Mouse (Mus musculus): ENCODE data around the gene Cfap74. TPM values are rescaled to one million over a fixed set of nuclear protein-coding genes. Genes with fewer than 3 reads are reported as not detected.

Gene Cfap74
- total and polyA plus RNA-seq, 3 experiments: 0.26 to 0.78 (median 0.32) TPM

- Histone ChIP-seq H3K36me3 (ENCODE audit: control insufficient read depth, insufficient read depth, low read length) (no peaks in the 10 kb centered on the region), H3K4me1 (ENCODE audit: control insufficient read depth, insufficient read depth, low read length) (no peaks in the 10 kb centered on the region), H3K79me2 (replicated peaks; ENCODE audit: control insufficient read depth, insufficient read depth, low read length) (no peaks in the 10 kb centered on the region), H3K27me3 (ENCODE audit: control insufficient read depth, insufficient read depth, low read length) (no peaks in the 10 kb centered on the region), H3K4me3 (no peak overlapping the region), H3K9ac (ENCODE audit: low read depth, low read length) (no peak overlapping the region), H3K27ac (no peak overlapping the region)
- intact Hi-C loops (cut with DNase I): no loop called here
- DNase-seq: no peak
- TF ChIP-seq CTCF (IDR thresholded peaks at IDR 0.05): no peak
- no peak for TF ChIP-seq POLR2A (IDR thresholded peaks at IDR 0.05; ENCODE audit: insufficient read depth, low read depth, low read length)
- TF ChIP-seq EP300 (IDR thresholded peaks at IDR 0.05; ENCODE audit: insufficient read depth, low read depth, low read length): no peak
- 64% methylated on average over 7 of the region's 7 CpGs for WGBS
These were observed 27.0 kb upstream of the Cfap74 start for GRCm38 (mm10) chr4:155381974-155382373.

DNA sequence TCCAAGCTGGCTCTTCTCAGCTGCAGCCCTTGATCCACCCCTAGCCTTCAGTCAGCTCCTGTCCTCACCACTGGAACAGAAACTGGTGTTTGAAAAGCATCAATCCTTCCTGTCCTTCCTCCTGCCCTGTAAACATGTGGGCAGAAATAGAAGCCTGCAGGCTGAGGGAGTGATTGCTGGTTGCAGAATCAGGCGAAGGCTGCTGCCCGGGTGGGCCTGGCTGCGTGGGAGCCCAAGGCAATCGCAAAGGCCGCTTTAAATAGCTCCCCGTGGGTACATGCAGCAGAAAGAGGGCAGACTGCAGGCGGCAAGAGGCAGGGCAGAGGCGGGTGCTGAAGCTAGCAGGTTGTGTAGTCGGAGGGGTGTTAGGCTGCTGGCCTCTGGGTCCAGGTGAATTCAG is 26.2 kb upstream of the Cfap74 start:
- TF ChIP-seq CTCF (IDR thresholded peaks at IDR 0.05) (no peak), EP300 (IDR thresholded peaks at IDR 0.05; ENCODE audit: insufficient read depth, low read depth, low read length) (no peak), POLR2A (IDR thresholded peaks at IDR 0.05; ENCODE audit: insufficient read depth, low read depth, low read length) (no peak)
- Histone ChIP-seq H3K79me2 (replicated peaks; ENCODE audit: control insufficient read depth, insufficient read depth, low read length) (no peaks in the 10 kb centered on the region), H3K4me1 (ENCODE audit: control insufficient read depth, insufficient read depth, low read length) (no peaks in the 10 kb centered on the region), H3K9ac (ENCODE audit: low read depth, low read length) (no peak overlapping the region), H3K36me3 (ENCODE audit: control insufficient read depth, insufficient read depth, low read length) (no peaks in the 10 kb centered on the region), H3K4me3 (no peak overlapping the region), H3K27ac (no peak overlapping the region), H3K27me3 (ENCODE audit: control insufficient read depth, insufficient read depth, low read length) (no peaks in the 10 kb centered on the region)
- DNase-seq: no peak
- WGBS: 26% methylated on average over 9 of the region's 9 CpGs
- intact Hi-C loops (cut with DNase I): no loop called here

GRCm38 (mm10) chr4:155383326-155383725 is 25.7 kb upstream of the Cfap74 start:
- H3K4me1 ChIP-seq (ENCODE audit: control insufficient read depth, insufficient read depth, low read length): no peaks in the 10 kb centered on the region
- no peaks in the 10 kb centered on the region for H3K36me3 ChIP-seq (ENCODE audit: control insufficient read depth, insufficient read depth, low read length)
- intact Hi-C loops (cut with DNase I): no loop called here
- TF ChIP-seq CTCF (IDR thresholded peaks at IDR 0.05) (no peak), EP300 (IDR thresholded peaks at IDR 0.05; ENCODE audit: insufficient read depth, low read depth, low read length) (no peak), POLR2A (IDR thresholded peaks at IDR 0.05; ENCODE audit: insufficient read depth, low read depth, low read length) (no peak)
- H3K4me3 ChIP-seq: no peak overlapping the region
- no peaks in the 10 kb centered on the region for H3K79me2 ChIP-seq (replicated peaks; ENCODE audit: control insufficient read depth, insufficient read depth, low read length)
- no peak overlapping the region for H3K27ac ChIP-seq
- no peak overlapping the region for H3K9ac ChIP-seq (ENCODE audit: low read depth, low read length)
- no peaks in the 10 kb centered on the region for H3K27me3 ChIP-seq (ENCODE audit: control insufficient read depth, insufficient read depth, low read length)
- DNase-seq: no peak
- 67% methylated on average over 4 of the region's 4 CpGs for WGBS

GRCm38 (mm10) chr4:155387166-155387565 is 21.8 kb upstream of the Cfap74 start:
- Histone ChIP-seq H3K9ac (ENCODE audit: low read depth, low read length) (no peak overlapping the region), H3K4me1 (ENCODE audit: control insufficient read depth, insufficient read depth, low read length) (no peaks in the 10 kb centered on the region), H3K36me3 (ENCODE audit: control insufficient read depth, insufficient read depth, low read length) (no peaks in the 10 kb centered on the region), H3K27ac (no peak overlapping the region), H3K4me3 (no peak overlapping the region), H3K79me2 (replicated peaks; ENCODE audit: control insufficient read depth, insufficient read depth, low read length) (no peaks in the 10 kb centered on the region), H3K27me3 (ENCODE audit: control insufficient read depth, insufficient read depth, low read length) (no peaks in the 10 kb centered on the region; the same call in 1 of the 2 replicates)
- no peak for DNase-seq
- WGBS: 63% methylated on average over 8 of the region's 8 CpGs
- TF ChIP-seq POLR2A (IDR thresholded peaks at IDR 0.05; ENCODE audit: insufficient read depth, low read depth, low read length) (no peak), CTCF (IDR thresholded peaks at IDR 0.05) (no peak), EP300 (IDR thresholded peaks at IDR 0.05; ENCODE audit: insufficient read depth, low read depth, low read length) (no peak)
- intact Hi-C loops (cut with DNase I): no loop called here

DNA sequence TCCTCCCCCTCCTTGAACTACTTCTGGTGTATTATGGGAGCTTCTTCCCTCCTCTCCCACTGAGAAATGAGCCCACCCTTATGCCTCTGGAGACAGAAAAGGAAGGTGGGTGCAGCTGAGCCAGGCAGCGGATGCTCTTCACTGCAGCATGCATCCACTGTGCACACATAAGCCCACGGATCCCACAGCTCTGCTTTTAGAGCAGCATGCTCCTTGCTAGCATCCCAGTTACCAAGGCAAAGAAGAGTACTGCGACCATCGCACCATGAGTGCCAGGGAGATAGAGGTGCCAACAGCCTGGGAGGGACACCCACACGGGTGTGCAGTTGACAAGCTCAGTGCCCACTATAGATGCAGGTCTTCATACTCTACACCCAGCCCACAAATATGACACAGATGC is 13.5 kb upstream of the Cfap74 start:
- WGBS: 73% methylated on average over 5 of the region's 5 CpGs
- H3K4me1 ChIP-seq (ENCODE audit: control insufficient read depth, insufficient read depth, low read length): no peaks in the 10 kb centered on the region
- peaks cover 4% of the 10 kb centered on the region; the same call in 1 of the 2 replicates for H3K27me3 ChIP-seq (ENCODE audit: control insufficient read depth, insufficient read depth, low read length)
- no peak for TF ChIP-seq EP300 (IDR thresholded peaks at IDR 0.05; ENCODE audit: insufficient read depth, low read depth, low read length)
- TF ChIP-seq CTCF (IDR thresholded peaks at IDR 0.05): no peak
- TF ChIP-seq POLR2A (IDR thresholded peaks at IDR 0.05; ENCODE audit: insufficient read depth, low read depth, low read length): no peak
- H3K27ac ChIP-seq: no peak overlapping the region
- H3K36me3 ChIP-seq (ENCODE audit: control insufficient read depth, insufficient read depth, low read length): no peaks in the 10 kb centered on the region
- no peak overlapping the region for H3K4me3 ChIP-seq
- DNase-seq: no peak
- no peaks in the 10 kb centered on the region for H3K79me2 ChIP-seq (replicated peaks; ENCODE audit: control insufficient read depth, insufficient read depth, low read length)
- intact Hi-C loops (cut with DNase I): no loop called here
- no peak overlapping the region for H3K9ac ChIP-seq (ENCODE audit: low read depth, low read length)

- H3K27me3 ChIP-seq (ENCODE audit: control insufficient read depth, insufficient read depth, low read length): peaks cover 4% of the 10 kb centered on the region; the same call in 1 of the 2 replicates
- no peak for DNase-seq
- no peak overlapping the region for H3K27ac ChIP-seq
- no peaks in the 10 kb centered on the region for H3K79me2 ChIP-seq (replicated peaks; ENCODE audit: control insufficient read depth, insufficient read depth, low read length)
- H3K4me1 ChIP-seq (ENCODE audit: control insufficient read depth, insufficient read depth, low read length): no peaks in the 10 kb centered on the region
- no peak for TF ChIP-seq EP300 (IDR thresholded peaks at IDR 0.05; ENCODE audit: insufficient read depth, low read depth, low read length)
- no peak for TF ChIP-seq CTCF (IDR thresholded peaks at IDR 0.05)
- TF ChIP-seq POLR2A (IDR thresholded peaks at IDR 0.05; ENCODE audit: insufficient read depth, low read depth, low read length): no peak
- WGBS: 71% methylated on average over 4 of the region's 4 CpGs
- H3K36me3 ChIP-seq (ENCODE audit: control insufficient read depth, insufficient read depth, low read length): no peaks in the 10 kb centered on the region
- intact Hi-C loops (cut with DNase I): no loop called here
- no peak overlapping the region for H3K4me3 ChIP-seq
- H3K9ac ChIP-seq (ENCODE audit: low read depth, low read length): no peak overlapping the region
These were observed 12.2 kb upstream of the Cfap74 start for GRCm38 (mm10) chr4:155396751-155397150.
